Mouse (Mus musculus) heart, adult 18-20 months (tissue): ENCODE measurements at regions not wholly inside any gene's neighbourhood (a gene's known extent, or its start where the extent isn't known, plus 50 kb on each side); places are given as distances from the start of the nearest gene placed in this dataset.
A peak's percentile ranks its signal among the peaks of the same experiment; 100 is the strongest.

Source experiments
- DNase-seq, 2 experiments: peaks; one replicate each; pipeline ENCODE4 v3.0.0; 2021 to 2022; ENCODE audit warnings: mixed read lengths in 1 of 2

DNA sequence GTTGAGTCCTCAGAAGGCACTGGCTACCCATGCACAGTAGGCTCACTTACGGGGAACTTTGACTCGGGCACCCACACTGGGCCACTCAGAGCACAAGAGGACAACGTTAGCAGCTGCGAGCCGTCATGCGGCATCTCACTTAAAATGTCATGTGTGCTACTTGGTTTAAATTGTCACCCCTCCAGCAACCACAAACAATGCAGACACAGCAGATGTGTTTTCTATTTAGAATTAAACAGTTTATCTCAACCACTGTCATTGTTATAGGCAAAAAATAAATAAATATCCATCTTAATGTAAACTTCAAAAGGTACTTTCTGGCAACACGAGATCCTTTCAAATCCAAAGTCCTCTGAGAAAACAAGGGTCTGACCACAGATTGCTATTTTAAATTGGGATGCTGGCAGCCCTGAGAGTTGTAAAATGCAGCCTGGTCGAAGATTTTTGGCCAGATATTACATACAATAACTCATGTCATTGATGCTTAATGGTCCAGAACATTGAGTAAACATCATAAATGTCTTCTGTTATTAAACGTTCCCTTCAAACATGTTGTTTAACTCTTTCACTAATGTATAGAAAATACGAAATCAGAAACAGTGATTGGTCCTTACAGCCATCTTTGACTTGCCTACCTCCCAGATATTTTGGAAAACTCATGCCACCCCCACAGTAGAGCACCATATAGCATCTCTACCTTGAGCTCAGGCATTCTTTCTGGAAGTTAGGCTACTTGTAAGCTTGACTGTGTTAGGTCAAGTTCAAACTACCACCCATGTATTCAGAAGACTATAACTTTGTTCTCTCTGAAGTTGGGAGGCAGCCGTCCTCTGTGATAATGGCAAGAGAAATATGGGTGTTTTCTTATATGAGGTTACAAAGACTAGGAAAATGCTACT, 232.8 kb upstream of the Tcf21 start:
- DNase-seq: no peak

DNA sequence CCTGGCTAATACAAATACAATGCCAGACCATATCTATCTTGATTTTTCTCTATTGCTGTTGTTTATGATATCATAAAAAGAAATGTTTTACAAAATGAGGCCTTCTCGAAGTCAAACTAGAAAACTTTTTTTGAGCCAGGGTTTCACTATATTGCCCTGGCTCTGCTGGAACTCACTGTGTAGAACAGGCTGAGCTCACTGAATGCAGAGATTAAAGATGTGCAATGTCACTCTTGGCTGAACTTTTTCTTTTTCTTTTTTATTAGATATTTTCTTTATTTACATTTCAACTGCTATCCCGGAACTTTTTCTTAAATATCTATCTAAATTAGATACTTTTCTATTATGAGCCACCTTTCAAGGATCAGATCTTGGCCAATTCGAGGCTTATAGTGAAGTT, 224.5 kb upstream of the Tcf21 start:
- DNase-seq: no peak

DNA sequence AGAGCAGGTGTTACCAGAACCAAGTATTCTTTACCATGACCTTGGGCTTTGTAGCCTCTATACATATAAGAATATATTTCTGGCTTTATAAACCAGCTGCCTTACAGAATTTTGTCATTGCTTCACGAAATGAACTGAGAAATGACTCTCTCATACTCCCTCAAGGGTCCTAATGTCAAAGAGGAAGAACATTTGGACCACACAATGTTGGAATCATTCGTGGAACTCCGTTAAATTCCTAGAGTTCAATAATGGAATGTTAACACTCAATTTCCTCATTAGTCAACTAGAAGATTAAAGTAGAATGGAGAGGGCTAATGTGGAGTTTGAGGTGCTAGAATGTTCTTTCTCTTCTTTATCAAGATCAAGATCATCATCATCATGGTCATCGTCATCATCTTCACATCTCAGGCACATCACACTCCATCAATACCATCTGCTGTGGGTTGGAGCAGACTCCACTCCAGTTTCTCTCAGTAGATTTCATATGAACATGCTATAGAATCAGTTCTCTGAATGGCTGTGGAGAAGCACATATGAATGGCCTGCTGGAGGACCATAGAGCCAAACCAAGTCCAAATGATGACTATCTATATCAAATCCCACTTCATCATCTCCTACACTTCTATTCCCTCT, 211.6 kb upstream of the Tcf21 start:
- no peak for DNase-seq

DNA sequence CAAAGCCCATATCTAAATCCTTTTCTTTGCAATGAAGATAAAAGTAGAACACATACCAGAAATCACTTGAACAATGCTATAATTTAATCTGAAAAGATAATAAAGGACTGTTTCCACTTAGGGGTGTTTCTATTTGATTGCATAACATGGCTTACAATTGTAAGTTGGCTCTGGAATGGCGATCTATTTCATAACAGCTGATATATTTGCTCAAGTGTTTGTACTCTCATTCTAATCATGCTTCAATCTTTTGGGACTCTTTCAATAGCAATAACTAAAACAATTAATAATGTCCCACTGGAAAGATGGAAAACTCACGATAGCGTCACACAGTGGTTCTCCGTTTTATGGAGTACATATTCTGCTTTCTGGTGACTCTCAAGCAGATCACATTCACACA, 208.0 kb upstream of the Tcf21 start:
- peak in 1 of 2 experiments; percentile 13 for DNase-seq

DNA sequence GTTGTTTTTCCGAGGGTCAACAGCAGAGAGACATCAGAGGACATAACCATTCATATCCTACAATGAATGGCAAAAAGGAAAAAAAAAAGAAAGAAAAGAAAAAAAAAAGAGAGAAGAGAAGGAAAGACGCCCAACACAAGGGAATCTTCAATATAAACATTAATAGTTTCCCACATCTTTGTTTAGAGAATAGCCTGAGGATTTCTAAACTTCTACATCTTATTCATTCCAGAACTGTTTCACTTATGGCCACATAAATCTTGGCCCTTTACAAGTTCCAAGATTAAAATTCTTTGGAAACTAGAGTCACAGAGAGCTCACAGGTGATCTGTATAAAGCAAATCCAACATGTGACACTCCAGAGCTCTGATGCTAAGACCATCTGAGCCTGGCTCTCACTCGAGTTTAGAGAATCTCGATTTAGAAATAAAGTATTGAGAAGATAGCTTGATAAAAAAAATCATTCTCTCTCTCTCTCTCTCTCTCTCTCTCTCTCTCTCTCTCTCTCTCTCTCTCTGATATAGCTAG, 197.2 kb upstream of the Tcf21 start:
- DNase-seq: no peak

DNA sequence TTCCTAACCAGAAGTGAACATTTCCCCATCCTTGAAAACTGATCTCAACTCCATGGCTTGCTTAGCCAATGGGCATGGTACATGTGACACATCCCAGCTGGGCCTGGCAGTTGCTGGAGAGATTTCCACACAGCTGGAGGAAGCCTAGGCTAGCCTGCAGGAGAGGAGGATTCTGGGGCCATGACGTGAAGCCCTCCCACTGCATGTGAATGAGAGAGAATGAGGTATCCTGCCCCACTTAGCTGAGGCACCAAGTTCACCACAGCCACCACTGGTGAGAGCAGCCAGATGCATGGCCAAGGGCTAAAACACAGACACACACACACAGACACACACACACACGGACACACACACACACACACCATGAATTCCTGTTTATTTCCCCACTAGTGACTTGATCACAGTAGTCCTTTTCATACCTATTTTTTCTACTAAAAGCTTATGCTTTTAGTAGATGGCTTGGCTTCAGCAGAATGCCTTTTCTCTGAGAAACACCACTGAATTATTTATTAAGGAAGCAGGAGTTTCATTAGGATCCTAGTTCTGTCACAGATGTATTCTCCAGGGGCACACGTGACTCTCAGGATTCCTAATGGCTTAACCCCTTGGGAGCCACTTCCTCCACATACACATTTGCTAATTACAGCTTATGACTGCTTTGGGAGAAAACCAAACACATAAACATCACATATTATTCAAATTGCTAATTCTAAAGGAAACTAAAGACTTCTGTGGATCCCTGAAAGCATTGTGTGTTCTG, 196.1 kb upstream of the Tcf21 start:
- peak in 1 of 2 experiments; percentile 8 for DNase-seq

DNA sequence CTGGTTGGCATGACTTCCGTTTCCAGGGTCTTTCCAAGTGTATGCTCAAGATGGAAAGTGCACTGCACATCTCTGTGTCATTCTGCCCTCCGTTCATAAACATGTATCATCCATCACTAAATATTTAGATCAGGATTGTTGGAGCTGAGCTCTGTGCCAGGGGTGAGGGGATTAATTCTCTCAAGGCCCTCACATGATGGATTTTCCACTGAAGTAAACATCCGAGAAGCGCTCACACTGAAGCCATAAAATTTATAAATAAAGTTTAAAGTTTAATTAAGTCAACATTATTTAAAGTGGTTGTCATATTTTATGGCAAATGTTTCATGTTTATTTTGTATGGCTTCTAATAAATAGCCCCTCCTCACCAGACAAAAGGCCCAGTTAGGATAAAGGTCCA, 190.7 kb upstream of the Tcf21 start:
- no peak for DNase-seq

DNA sequence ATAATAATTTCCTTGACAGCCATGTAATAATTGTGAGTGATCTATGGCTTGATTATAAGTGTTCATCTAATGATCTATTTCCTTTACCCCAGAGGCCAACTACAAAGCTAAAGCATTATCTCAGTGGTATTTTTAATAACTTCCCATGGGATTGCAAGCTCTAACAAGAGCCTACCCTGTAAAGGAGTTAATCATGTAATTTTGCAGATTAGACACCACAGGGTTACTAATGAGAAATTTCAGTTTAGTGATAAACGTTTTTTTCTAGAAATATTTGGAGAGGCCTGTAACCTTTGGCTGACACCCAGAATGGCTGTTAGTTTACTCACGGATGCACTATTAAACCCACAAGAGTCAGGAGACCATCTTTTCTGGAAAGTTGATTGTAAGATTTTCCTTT, 190.2 kb upstream of the Tcf21 start:
- no peak for DNase-seq

DNA sequence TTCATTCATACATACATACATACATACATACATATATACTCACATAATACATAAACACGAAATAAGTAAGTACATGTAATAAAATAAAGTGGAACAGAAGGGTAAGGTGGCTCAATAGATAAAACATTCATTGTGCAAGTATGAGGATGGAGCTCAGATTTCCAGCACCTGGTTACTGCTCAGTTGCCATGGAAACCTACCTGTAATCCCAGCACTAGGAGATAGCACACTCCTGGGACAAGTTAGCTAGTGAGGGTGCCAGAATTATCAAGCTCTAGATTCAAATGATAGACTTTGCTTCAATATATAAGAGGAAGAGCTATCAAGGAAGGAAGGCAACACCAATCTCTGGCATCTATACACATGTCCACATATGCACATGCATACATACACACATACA, 184.8 kb upstream of the Tcf21 start:
- no peak for DNase-seq

DNA sequence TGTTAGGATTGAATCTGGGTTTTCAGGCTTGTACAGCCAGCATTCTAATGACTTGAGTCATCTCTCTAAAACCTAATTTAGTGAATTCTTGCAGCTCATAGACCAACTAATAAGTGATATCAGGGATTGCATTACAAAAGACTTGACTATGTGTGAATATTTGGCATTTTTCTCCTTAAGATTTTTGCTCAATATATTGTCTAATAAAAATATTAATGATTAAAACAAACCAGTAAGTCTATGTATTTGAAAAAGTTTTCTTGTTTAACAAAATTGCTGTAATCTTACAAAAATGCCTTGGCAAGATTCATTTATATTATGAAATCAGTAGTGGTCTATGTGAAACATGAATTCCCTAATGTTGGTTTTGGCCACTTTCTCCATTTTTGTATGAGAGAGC, 183.7 kb upstream of the Tcf21 start:
- peak; percentile 25 to 33 for DNase-seq

DNA sequence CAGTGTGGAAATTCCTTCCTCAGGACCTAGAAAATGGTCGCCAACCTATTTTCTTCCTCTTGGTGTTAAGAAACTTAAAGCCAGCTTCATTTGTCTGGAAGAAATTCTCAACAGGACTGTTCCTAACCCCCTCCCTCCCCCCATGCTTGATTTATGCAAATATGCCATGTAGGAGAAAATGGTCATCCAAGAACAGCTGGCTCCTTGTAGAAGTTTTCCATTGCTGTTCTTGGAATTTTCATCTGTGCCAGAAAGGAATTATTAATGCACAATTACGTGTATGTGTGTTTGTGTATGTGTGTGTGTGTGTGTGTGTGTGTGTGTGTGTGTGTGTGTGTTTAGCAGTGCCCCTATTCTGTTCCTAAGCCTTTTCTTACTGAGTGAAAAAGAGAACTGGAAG, 178.6 kb upstream of the Tcf21 start:
- DNase-seq: no peak

DNA sequence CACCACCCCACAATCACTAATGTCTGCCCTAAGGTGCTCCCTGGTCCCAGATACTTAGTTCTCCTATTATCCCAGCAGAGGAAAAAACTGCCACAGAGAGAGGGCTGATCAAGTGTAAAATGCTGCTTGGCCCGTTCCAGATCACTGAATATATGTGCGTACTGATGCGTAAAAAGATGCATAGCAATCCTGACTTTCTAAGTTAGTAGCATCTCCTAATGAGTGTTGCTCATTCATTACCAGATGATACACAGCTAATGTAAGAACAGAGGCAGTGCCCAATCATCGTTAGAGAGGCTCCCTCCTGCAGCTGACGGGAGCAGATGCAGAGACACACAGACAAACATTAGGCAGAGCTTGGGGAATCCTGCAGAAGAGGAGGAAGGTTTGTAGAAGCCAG, 177.6 kb upstream of the Tcf21 start:
- DNase-seq: no peak

DNA sequence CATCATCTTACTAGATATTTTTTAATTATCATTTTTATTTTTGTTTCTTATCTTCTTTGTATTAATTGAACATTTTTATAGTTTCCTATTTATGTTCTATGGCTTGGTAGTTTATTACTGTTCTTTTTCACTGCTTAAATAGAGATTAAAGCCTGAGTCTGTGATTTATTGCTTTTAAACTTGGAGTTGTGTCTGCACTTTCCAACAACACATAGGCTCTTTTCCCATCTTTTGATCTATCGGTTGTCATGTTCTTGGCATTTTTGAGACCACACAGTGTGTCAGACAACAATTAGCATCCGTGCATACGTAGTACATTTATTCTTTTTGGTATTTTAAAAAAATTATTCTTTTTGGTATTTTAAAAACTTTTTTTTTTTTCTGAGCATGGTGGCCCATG, 173.2 kb upstream of the Tcf21 start:
- no peak for DNase-seq

DNA sequence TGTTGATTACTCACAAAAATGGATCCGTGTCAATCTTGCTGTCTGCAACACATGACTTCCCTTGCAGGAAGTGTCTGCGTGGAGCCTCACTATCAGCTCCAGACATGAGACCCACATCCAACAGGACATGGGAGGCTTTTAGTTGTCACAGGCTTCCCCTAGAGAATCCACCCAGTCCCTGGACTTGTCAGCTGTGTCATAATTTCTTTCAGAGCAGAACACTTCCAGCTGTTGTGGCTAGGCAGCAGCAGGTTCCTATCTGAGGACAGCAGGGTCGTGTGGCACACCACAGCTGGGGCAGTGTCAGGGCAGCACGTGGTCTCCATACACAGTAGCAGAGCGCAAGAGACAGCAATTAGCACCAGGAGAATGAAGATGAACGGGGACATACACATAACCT, 161.8 kb upstream of the Tcf21 start:
- peak; percentile 20 to 47 for DNase-seq

DNA sequence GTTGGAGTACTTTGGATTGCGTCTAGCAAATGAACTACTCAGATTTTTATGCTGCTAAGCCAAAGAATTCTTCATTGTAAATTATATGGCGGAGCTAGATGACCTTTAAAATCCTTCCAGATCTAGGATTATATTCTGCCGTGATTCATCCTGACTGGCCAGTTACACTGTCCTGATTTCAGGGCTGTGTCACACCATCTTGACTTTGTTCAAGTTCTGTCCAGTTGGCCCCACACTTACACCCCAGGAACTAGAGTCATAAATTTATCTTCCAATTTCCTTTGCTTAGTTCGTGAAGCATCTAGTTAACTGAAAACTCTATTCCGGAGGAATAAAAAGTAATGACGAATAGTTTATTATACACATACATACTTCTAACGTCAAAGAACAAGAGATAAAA, 158.5 kb upstream of the Tcf21 start:
- no peak for DNase-seq

DNA sequence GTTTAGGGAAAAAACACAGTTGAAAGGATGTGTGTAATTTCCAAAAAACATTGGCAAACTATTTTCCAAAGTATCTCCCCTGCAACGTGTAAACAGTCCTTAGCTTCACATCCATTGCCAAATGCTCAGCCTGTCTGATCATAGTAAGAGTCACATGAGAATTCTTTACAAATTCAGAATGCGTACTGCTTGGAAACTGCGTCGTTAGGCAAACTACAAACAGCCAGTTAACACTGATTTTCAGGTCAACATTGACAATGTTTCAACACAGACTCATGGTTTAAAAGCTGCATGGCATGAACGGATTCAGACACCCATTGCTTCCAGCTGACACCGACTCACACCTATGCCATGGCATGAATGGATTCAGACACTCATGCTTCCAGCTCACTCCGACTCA, 137.0 kb upstream of the Tcf21 start:
- no peak for DNase-seq

DNA sequence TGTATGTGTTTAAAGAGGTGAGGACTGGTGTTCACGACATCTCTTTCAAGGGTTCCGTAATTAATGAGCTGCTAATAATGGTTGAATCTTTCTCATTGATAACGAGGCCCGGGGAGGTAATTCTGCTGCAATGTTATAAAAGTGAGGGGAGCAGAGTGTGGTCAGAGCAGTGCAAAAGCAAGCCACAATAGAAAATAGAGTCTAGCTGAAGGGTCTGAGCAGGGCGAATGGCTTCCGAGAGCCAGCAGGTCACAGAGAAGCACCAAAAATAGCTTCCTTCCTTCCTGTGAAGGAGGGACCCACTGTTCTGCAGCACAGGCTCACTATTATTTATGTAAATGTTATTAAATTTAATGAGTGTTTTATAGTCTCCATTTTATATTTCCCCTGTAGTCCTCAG, 133.3 kb upstream of the Tcf21 start:
- DNase-seq: no peak

DNA sequence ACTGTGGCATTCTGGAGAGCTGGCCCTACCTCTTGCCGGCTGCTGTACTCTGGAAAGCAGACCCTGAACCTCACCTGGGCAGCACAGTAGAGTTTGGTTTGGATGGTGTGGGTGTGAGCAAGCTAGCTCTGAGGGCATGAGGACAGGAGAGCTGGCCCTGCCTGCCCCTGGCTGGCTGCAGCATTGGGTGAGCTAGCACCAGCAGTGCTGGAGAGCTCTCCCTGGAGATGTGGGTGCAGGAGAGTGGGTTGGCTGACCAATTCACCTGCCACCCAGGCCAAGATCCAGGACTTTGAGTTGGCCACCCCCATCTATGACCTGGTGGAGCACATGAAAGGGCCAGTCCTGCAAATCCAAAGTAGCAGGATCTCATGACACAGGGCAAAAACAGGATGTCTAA, 124.3 kb upstream of the Tcf21 start:
- DNase-seq: no peak

DNA sequence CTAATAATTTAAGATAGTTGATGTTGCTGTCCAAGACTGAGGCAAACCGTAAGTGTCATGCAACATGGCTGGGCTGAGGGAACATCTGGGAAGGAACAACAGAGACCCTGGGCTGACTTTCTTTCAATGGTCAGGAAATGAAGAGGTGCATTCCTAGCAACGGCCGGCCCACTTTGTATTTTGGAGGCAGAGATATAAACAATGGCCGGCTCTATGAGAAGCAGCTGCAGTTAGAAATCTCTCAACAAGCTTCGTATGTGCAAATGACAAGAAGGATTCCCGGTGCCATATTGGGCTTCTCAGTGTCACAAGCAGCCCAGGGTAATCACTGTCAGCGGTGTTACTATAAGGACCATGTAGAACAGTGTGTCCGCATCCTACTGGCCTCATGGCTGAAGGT, 108.0 kb upstream of the Tcf21 start:
- no peak for DNase-seq

DNA sequence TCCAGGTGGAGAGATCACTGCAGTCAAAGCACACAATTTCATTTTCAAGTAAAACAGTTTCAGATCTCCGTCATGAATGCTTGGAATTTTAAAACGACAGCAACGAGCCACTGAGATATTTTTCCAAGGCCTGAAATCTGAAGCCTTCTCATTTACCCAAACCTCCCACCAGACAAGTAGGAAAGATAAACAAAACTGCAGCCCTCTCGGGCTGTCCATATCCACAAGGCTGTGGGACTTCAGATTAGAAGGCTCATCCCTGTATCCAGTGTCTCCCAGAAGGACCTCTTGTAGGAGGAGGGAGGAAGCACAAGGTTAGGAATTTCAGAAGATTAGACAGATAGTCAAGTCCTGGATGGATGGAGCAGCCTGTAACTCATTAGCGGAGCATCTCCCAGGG, 106.1 kb upstream of the Tcf21 start:
- DNase-seq: no peak

DNA sequence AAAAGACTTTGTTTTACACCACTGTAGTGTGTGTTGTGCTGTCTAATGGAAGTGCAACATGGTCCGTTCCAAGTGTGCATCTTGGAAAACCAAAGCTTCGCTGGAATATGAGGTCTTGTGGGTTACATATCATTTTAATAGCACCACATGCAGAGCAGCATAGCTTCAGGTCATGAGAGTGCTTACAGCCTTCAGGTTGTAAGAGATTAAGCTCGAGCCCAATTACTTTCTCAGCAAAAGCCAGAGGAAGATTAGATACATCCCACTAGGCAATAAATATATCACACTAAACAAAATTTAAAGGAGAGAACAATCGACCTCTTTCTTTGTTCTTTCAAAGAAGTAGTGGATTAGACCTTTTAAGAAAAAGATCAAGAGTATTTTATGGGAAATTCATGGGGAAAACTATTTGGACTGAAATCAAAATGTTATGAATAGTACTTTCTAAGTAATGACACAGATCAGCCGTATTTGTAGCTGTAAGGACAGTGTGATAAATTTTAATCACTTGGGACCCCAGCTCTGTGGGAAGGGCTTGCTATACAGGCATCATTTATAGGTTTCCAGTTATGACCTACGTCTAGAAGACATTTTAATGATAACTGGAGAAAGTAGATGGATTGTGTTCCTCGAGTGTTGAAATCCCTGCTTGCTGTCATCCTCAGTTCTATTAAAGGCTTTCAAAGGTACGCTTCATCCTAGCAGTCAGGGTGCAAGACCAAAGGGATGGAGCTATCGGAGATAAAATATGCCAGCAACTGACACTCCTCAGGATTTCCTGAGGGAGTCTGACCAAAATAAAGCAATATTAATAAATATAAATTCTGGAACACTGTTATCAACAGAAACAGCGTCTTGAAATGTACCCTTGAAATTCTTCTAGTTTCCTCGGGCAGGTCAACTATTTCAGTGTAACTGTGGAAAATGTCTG, 101.3 kb upstream of the Tcf21 start:
- no peak for DNase-seq

DNA sequence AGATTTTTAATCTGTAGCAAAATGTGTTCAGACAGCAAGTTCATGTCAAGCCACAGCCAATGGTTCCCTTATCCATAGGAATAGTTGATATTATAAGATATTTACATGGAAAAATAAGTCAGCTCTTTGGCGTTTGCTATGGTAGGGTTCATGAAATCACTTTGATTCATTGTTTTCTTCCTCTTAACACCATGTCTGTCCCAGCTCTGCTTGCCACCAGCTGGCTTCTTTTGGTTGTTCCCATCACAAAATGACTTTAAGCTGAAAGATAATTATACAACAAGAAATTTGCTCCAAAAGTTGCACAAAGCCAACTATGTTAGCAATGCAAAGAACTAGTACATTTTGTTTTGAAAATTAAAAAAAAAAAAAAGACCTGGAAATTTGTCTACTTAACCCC, 99.9 kb upstream of the Tcf21 start:
- DNase-seq: no peak
